In genomic region chr16:18380495-18381063, GRCm38 (mm10) we compare ENCODE assay signal across 10 mouse cellular contexts. TPM values are rescaled to one million over a fixed set of nuclear protein-coding genes. Genes with fewer than 3 reads are reported as not detected.
DNase-seq lines count a peak whose midpoint lies in the region; ATAC-seq lines count a peak whose summit lies in the region.
"Had no signal": no experiment of that assay in that cellular context is flagged by ENCODE, and none has a peak within 500 bp of the region (broad histone marks: within the 10 kb centered on the region; RNA-seq: fewer than 3 reads in every experiment).

No protein-coding gene starts in this region.

- peak overlapping the region; percentile 87 for H3K27ac ChIP-seq in hindbrain, embryonic 12.5 days
- H3K27ac ChIP-seq in midbrain, embryonic 15.5 days = peak overlapping the region; percentile 67

- WGBS in hindbrain, embryonic 12.5 days = 18% methylated on average over 6 of the region's 6 CpGs
- WGBS in midbrain, embryonic 15.5 days = 9% methylated on average over 6 of the region's 6 CpGs

- H3K27me3 ChIP-seq in hindbrain, embryonic 12.5 days = no peaks in the 10 kb centered on the region
- no peaks in the 10 kb centered on the region for H3K27me3 ChIP-seq in midbrain, embryonic 15.5 days (replicated peaks)
- H3K27me3 ChIP-seq: intestine, embryonic 15.5 days had no signal

- H3K4me3 ChIP-seq in hindbrain, embryonic 12.5 days = no peak overlapping the region
- no peak overlapping the region for H3K4me3 ChIP-seq in midbrain, embryonic 15.5 days
- H3K4me3 ChIP-seq: intestine, embryonic 15.5 days had no signal

- peaks cover 85% of the 10 kb centered on the region for H3K4me1 ChIP-seq in hindbrain, embryonic 12.5 days
- H3K4me1 ChIP-seq in midbrain, embryonic 15.5 days = peaks cover 55% of the 10 kb centered on the region

- H3K9ac ChIP-seq in hindbrain, embryonic 12.5 days = no peak overlapping the region; the same call in 1 of the 2 replicates
- no peak overlapping the region for H3K9ac ChIP-seq in midbrain, embryonic 15.5 days
- H3K9ac ChIP-seq: intestine, embryonic 15.5 days had no signal

- peak; percentile 77 for ATAC-seq in hindbrain, embryonic 12.5 days (ENCODE audit: low FRiP score)
- ATAC-seq in midbrain, embryonic 15.5 days (replicated peaks) = peak; percentile 64
- ATAC-seq: intestine, embryonic 15.5 days had no signal

- H3K9me3 ChIP-seq in hindbrain, embryonic 12.5 days (replicated peaks) = no peaks in the 10 kb centered on the region
- H3K9me3 ChIP-seq in midbrain, embryonic 15.5 days = no peaks in the 10 kb centered on the region
- H3K9me3 ChIP-seq: intestine, embryonic 15.5 days had no signal

- peak; percentile 33 for DNase-seq in cerebellum, adult 9-11 months
- DNase-seq in cerebellum, adult 11 months = no peak
- peak; percentile 46 for DNase-seq in embryo, embryonic 11.5 days (ENCODE audit: low read depth, low spot score)
- DNase-seq in adrenal gland, postnatal 10 days = no peak
- no peak for DNase-seq in adipocyte (ENCODE audit: low spot score)
- DNase-seq in thymus, postnatal 36 days = no peak
- DNase-seq: heart, adult 18-20 months had no signal

- H3K4me2 ChIP-seq in hindbrain, embryonic 12.5 days (replicated peaks) = no peak overlapping the region
- H3K4me2 ChIP-seq in midbrain, embryonic 15.5 days = no peak overlapping the region
- H3K4me2 ChIP-seq: intestine, embryonic 15.5 days had no signal

- no peaks in the 10 kb centered on the region for H3K36me3 ChIP-seq in hindbrain, embryonic 12.5 days
- no peaks in the 10 kb centered on the region for H3K36me3 ChIP-seq in midbrain, embryonic 15.5 days (replicated peaks)
- H3K36me3 ChIP-seq: intestine, embryonic 15.5 days had no signal

RNA-seq across cellular contexts. Expression of gene Arvcf, which starts 32.6 kb away (rescaled TPM):
- polyA plus RNA-seq in hindbrain, embryonic 12.5 days (2016; fragmentation: Nextera tagmentation; extraction: Ambion mirVana) = 105 and 119 TPM in 2 replicates
- 94.4 and 99.5 TPM in 2 replicates for polyA plus RNA-seq in midbrain, embryonic 15.5 days (2015; fragmentation: Nextera tagmentation; extraction: Ambion mirVana)
- total RNA-seq in adrenal gland, postnatal 10 days (2021) = 10 to 100 TPM; 29.4 to 39.2 TPM

RNA-seq across cellular contexts. Expression of gene Tango2, which starts 32.7 kb away (rescaled TPM):
- polyA plus RNA-seq in hindbrain, embryonic 12.5 days (2016; fragmentation: Nextera tagmentation; extraction: Ambion mirVana) = 48.2 and 50.5 TPM in 2 replicates
- polyA plus RNA-seq in midbrain, embryonic 15.5 days (2015; fragmentation: Nextera tagmentation; extraction: Ambion mirVana) = 74.3 and 83.1 TPM in 2 replicates
- total RNA-seq in adrenal gland, postnatal 10 days (2021) = 10 to 100 TPM; 32.8 to 37.0 TPM

RNA-seq across cellular contexts. Expression of gene Txnrd2, which starts 45.6 kb away (rescaled TPM):
- polyA plus RNA-seq in hindbrain, embryonic 12.5 days (2016; fragmentation: Nextera tagmentation; extraction: Ambion mirVana) = 20.2 and 20.3 TPM in 2 replicates
- 34.0 and 35.5 TPM in 2 replicates for polyA plus RNA-seq in midbrain, embryonic 15.5 days (2015; fragmentation: Nextera tagmentation; extraction: Ambion mirVana)
- 10 to 100 TPM; 61.5 to 62.8 TPM for total RNA-seq in adrenal gland, postnatal 10 days (2021)

RNA-seq across cellular contexts. Expression of gene Comt, which starts 46.1 kb away (rescaled TPM):
- polyA plus RNA-seq in hindbrain, embryonic 12.5 days (2016; fragmentation: Nextera tagmentation; extraction: Ambion mirVana) = 58.4 and 60.3 TPM in 2 replicates
- polyA plus RNA-seq in midbrain, embryonic 15.5 days (2015; fragmentation: Nextera tagmentation; extraction: Ambion mirVana) = 104 and 107 TPM in 2 replicates
- total RNA-seq in adrenal gland, postnatal 10 days (2021) = 100 to 1,000 TPM; 131 to 148 TPM

Comparison
In these comparisons a context has a peak if more than half of its experiments do, and no peak if none do; other contexts are left out.
1. DNase-seq: peak in cerebellum, adult 9-11 months (single experiment) and embryo, embryonic 11.5 days (single experiment); none in cerebellum, adult 11 months (single experiment), adrenal gland, postnatal 10 days (single experiment), adipocyte (single experiment) and thymus, postnatal 36 days (0 of 2).